Mouse (Mus musculus): ENCODE measurements at regions not wholly inside any gene's neighbourhood (a gene's known extent, or its start where the extent isn't known, plus 50 kb on each side); places are given as distances from the start of the nearest gene placed in this dataset.

DNA sequence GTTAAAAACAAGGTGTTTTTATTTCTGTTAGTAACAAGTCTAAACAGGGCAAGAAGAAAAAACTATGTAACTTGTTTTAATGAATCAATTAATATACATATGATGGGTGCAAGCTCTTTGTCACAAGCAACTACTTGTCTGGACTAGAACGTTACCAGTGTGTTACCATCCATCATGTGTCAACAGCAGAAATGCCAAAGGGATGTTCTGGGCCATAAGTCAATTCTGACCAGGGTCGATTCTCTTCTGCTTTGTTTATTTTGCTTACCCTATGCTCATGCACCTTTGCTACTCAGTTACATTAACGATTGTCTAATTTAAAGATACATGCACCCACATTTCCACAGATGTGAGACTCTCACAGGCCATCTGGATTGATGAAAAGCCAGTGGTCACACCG, 744.1 kb upstream of the 4930412O13Rik start:
- TF ChIP-seq CTCF (IDR thresholded peaks at IDR 0.05; ENCODE audit: low read depth, low read length) = no peak
- TF ChIP-seq GATA1 (IDR thresholded peaks at IDR 0.05; ENCODE audit: borderline replicate concordance, low read length) = no peak
- no peak for TF ChIP-seq POLR2AphosphoS5 (IDR thresholded peaks at IDR 0.05; ENCODE audit: insufficient replicate concordance, low read depth, low read length)

Measured in G1E (cell line).